In genomic region chr19:50374751-50375150, GRCm38 (mm10) we compare ENCODE assay signal across 10 mouse cellular contexts.
A peak's percentile ranks its signal among the peaks of the same experiment; 100 is the strongest.
DNase-seq lines count a peak whose midpoint lies in the region; TF ChIP-seq lines count a peak whose summit lies in the region.
"Had no signal": no experiment of that assay in that cellular context is flagged by ENCODE, and none has a peak within 500 bp of the region (broad histone marks: within the 10 kb centered on the region; RNA-seq: fewer than 3 reads in every experiment).

No protein-coding gene starts in this region.

- 0 out of 2 replicates have a peak overlapping the region, but pooled peaks have one; percentile 10 for H3K4me3 ChIP-seq in heart, adult 2 months
- H3K4me3 ChIP-seq: limb, embryonic 15.5 days had no signal

- no peak for TF ChIP-seq CTCF in heart, adult 2 months (IDR thresholded peaks at IDR 0.05)

- 3% methylated on average over 10 of the region's 10 CpGs for WGBS in heart, adult 2 months

- intact Hi-C loops in heart, adult 2 months (cut with DNase I): no loop called here
- intact Hi-C loops in heart, postnatal 25 days (cut with DNase I): no loop called here
- intact Hi-C loops in heart, postnatal 36 days (cut with DNase I): no loop called here

- no peaks in the 10 kb centered on the region for H3K79me2 ChIP-seq in heart, adult 2 months (replicated peaks; ENCODE audit: control insufficient read depth, insufficient read depth, low read length)

- no peaks in the 10 kb centered on the region for H3K4me1 ChIP-seq in heart, adult 2 months (ENCODE audit: control insufficient read depth, insufficient read depth, low read length)
- H3K4me1 ChIP-seq: limb, embryonic 15.5 days had no signal

- H3K9ac ChIP-seq in heart, adult 2 months (ENCODE audit: low read depth, low read length): peak overlapping the region; percentile 51; the same call in 1 of the 2 replicates
- H3K9ac ChIP-seq: limb, embryonic 15.5 days had no signal

- DNase-seq in heart, adult 2 months: peak in 1 of 2 experiments; percentile 12
- DNase-seq in heart, postnatal 25 days (ENCODE audit: low spot score): no peak
- peak; percentile 36 for DNase-seq in right cerebral cortex, adult 18-20 months
- DNase-seq in right cerebral cortex, postnatal 25 days: no peak
- peak; percentile 9 to 18 for DNase-seq in heart, postnatal 36 days
- peak; percentile 49 to 58 for DNase-seq in right cerebral cortex, postnatal 10 days (ENCODE audit: low spot score in 2 of 2)
- no peak for DNase-seq in liver
- DNase-seq in spleen, postnatal 14 days (ENCODE audit: low spot score in 2 of 2): no peak

- no peaks in the 10 kb centered on the region for H3K27me3 ChIP-seq in heart, adult 2 months (ENCODE audit: control insufficient read depth, insufficient read depth, low read length)
- H3K27me3 ChIP-seq: limb, embryonic 15.5 days had no signal

- no peak for TF ChIP-seq POLR2A in heart, adult 2 months (IDR thresholded peaks at IDR 0.05; ENCODE audit: insufficient read depth, low read depth, low read length)

- H3K36me3 ChIP-seq in heart, adult 2 months (ENCODE audit: control insufficient read depth, insufficient read depth, low read length): no peaks in the 10 kb centered on the region
- H3K36me3 ChIP-seq: G1E; limb, embryonic 15.5 days had no signal

- no peak overlapping the region for H3K27ac ChIP-seq in heart, adult 2 months
- H3K27ac ChIP-seq: limb, embryonic 15.5 days had no signal

- no peak for TF ChIP-seq EP300 in heart, adult 2 months (IDR thresholded peaks at IDR 0.05; ENCODE audit: insufficient read depth, low read depth, low read length)

Comparison
In these comparisons a context has a peak if more than half of its experiments do, and no peak if none do; other contexts are left out.
1. DNase-seq: peak in right cerebral cortex, adult 18-20 months (single experiment), heart, postnatal 36 days (2 of 2) and right cerebral cortex, postnatal 10 days (2 of 2); none in heart, postnatal 25 days (single experiment), right cerebral cortex, postnatal 25 days (single experiment), liver (single experiment) and spleen, postnatal 14 days (0 of 2).